Mouse (Mus musculus) spleen, adult 12 weeks (tissue): ENCODE measurements around the gene Prkci.

ENCODE experiments used
- DNase-seq: peaks from one replicate; pipeline ENCODE4 v3.0.0; 2022; ENCODE audit warnings: low spot score

The Prkci gene

DNA sequence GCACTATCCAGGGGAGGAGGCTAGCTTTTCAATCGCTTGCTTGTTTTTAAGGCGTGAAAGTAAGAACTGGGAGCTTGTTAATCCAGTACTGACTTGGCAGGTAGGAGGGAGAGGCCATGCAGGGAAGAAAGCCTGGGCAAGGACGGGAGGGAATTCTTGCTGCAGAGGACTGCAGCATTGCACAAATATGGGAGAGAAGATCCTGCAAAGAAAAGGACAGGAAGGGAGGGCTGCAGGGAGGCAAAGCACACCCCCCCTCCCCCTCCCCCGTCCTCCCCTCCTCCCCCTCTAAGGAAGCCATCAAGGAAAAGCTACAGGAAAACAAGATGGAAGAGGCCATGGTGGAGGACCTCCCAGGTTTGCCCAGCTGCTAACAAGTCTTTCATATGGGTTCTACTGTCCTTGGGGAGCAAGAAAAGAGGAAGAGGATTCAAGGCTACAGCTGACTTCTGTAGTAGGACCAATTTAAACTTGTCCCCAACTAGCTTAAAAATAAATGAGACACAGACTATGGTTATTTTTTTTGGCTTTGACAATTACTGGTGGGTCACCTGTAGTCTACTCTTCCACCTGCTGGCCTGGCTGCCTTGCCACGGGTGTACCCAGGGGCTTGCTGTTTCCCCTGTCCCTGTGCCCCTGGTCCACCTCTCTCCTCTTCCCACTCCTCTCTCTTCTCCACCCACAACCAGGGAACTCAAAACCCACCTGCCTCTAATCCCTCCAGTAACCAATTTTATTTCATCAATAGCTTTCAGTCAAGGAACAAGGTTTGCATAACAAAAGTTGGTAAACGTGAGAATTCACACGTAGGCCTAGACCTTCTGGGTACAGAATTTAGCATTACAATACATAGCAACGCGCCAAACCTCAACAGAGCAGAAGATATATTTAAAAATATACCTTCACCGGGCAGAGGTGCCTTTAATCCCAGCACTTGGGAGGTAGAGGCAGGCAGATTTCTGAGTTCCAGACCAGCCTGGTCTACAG is 93.5 kb downstream of the Prkci start:
- no peak for DNase-seq

DNA sequence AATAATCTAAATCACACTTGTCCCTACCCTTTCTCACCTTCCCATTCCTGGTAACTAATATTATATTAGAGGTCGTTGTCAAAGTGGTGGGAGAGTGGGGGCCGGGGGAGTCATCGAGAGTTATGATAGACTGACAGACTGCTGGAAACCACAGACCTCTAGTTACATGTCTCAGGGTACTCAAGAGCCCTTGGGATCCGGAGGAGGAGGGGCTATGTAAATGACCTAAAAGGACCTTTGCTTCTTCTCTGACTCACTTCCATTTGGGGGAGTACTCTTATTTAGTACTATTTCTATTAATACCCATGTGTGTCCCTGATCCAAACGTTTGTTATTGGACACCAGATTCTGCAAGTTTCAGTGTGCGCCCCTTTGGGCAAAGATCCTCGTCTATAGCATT is 94.4 kb downstream of the Prkci start:
- no peak for DNase-seq

DNA sequence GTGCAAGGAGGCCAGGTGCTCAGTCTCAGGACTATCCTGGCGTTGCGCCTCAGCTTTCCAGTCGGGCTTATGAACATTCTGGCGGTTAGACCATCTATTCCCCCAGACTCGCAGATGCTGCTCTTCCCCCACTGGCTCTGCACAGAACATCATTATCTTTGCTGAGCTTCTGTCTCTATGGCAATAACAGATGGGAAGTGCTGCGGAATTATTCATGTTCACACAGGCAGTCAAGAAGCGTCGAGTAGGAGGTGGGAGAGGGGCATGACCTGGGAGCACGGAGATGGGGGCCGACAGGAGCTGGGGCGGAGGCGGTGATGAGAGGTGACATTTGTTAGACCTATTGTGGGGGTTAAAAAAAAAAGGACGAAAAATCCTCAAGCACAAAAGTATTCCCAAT is 97.6 kb downstream of the Prkci start:
- no peak for DNase-seq

GRCm38 (mm10) chr3:31093627-31094351 is 98.2 kb downstream of the Prkci start:
- DNase-seq: peak; percentile 45

DNA sequence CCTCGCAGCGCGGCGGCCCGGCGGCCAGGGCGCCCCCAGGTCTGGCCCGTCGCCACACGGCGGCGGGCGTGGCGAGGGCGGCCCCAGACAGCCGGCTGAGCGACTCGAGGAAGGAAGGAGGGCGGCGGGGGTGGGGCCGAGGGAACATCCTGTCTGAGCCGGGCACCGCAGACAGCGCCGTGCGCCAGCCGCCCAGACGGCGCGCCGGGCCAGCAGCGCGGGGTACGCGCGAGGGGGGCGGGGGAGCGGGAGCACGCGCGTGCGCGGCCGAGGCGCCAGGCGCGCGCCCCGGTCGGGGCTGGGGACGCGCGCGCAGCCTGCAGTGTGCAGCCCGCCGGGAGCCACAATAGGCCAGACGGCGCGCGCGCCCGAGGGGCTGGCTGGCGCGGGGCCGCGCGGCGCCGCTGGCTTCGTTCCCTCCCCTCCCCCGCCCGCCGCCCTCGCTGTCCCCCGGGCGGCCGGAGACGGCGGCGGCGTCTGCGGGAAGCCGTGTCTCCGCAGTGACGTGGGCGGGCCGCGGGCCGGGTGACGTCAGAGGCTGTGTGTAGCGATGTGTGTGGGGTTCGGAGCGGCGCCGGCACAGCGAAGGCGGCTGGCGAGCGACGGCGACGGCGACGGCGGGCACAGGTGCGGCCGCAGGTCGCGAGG is 99.1 kb downstream of the Prkci start, which contains the start of gene Skil:
Gene Skil (plus strand): TSS at position 528 of the 648 bp plus-strand sequence.
- peak; percentile 76 for DNase-seq

- no peak for DNase-seq
Measured at GRCm38 (mm10) chr3:31095179-31095490, 99.6 kb downstream of the Prkci start.

GRCm38 (mm10) chr3:31095491-31096154 is 100.1 kb downstream of the Prkci start:
- DNase-seq: peak; percentile 28

- no peak for DNase-seq
Measured at GRCm38 (mm10) chr3:31096155-31097101, 100.9 kb downstream of the Prkci start.

DNA sequence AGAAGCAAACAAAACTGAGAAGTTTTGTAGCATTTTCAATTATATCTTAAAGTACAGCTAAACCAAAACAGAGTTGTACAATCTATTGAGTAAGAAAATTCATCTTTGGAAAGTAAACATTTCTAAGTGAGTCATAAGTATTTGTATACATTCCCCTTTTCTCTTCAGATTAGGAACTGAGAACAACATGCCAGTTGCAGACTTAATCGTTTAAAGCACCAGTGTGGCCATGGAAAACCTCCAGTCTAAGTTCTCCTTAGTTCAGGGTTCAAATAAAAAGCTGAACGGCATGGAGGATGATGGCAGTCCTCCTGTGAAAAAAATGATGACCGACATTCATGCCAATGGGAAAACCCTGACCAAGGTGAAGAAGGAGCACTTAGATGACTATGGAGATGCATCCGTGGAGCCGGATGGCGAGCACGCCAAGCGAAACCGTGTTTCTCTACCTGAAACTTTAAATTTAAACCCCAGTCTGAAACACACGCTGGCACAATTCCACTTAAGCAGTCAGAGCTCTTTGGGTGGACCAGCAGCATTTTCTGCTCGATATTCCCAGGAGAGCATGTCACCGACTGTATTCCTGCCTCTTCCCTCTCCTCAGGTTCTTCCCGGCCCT is 101.7 kb downstream of the Prkci start:
- no peak for DNase-seq

- no peak for DNase-seq
Measured at GRCm38 (mm10) chr3:31097976-31098375, 102.4 kb downstream of the Prkci start.

GRCm38 (mm10) chr3:31098556-31098955 is 103.0 kb downstream of the Prkci start:
- DNase-seq: no peak

GRCm38 (mm10) chr3:31100026-31100425 is 104.5 kb downstream of the Prkci start:
- no peak for DNase-seq

DNA sequence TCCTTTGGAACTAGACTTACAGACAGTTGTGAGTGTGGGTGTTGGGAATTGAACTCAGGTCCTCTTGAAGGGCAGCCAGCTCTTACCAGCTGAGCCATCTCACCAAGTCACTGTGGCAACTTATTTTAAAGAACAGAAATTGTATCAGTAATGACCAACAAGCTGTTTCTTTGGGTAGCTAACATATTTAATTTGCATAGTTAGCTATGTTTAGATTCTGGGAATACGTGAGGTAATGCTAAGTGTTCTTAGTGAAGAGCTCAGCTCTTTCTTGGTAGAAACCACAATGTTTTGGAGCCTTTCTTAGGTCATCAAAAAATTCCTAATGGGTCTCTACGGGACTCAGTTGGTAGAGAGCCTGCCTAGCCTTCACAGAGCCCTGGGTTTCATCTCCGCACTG is 105.3 kb downstream of the Prkci start:
- no peak for DNase-seq
